Comparison of ENCODE assay signal across 8 mouse cellular contexts in the genomic region with DNA sequence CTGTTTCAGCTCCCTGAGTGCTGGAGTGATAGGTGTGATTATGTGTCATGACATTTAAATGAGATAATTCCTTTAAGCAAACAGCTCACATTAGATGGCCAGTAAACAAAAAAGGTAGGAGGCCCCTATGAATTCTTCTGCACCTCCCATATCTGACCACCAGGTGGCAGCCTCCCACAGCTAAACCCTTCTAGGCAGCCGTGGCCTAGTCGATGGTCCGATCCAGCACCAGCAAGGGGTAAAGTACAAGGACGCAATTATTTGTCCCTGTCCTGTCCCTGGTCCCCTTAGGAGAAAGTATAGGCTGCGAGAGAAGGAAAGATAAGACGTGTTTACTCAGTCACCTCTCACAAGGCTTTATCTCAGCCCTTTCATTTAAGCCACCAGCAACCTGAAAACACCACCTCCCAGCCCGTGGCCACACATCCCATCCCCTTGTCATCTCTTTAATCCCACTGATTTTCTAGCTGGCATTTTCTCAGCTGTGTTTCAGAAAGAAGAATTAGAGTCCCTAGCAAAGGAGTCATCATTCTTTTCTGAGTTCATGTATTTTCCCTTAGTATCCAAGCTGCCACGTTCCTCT. TPM values are rescaled to one million over a fixed set of nuclear protein-coding genes. Genes with fewer than 3 reads are reported as not detected.
DNase-seq lines count a peak whose midpoint lies in the region; ATAC-seq lines count a peak whose summit lies in the region.

No protein-coding gene starts in this region.

- H3K27me3 ChIP-seq in forebrain, embryonic 13.5 days = no peaks in the 10 kb centered on the region
- no peaks in the 10 kb centered on the region for H3K27me3 ChIP-seq in lung, embryonic 15.5 days

- peak; percentile 81; the same call in 1 of the 2 replicates for ATAC-seq in forebrain, embryonic 13.5 days
- ATAC-seq in lung, embryonic 15.5 days (ENCODE audit: borderline replicate concordance, extremely low read depth, low FRiP score, low TSS enrichment) = peak; percentile 72

- no peaks in the 10 kb centered on the region for H3K4me1 ChIP-seq in forebrain, embryonic 13.5 days
- no peaks in the 10 kb centered on the region for H3K4me1 ChIP-seq in lung, embryonic 15.5 days

- intact Hi-C loops in heart, postnatal 14 days (cut with DNase I) = loop anchor here (2.0 to 10.0 kb wide), 4 partner anchors 34 to 202 kb away; a partner anchor contains a TSS

- H3K4me3 ChIP-seq in forebrain, embryonic 13.5 days = no peak overlapping the region
- no peak overlapping the region for H3K4me3 ChIP-seq in lung, embryonic 15.5 days

- WGBS in forebrain, embryonic 13.5 days = 24% methylated on average over 8 of the region's 8 CpGs
- WGBS in lung, embryonic 15.5 days = 29% methylated on average over 8 of the region's 8 CpGs

- H3K27ac ChIP-seq in forebrain, embryonic 13.5 days = no peak overlapping the region
- peak overlapping the region; percentile 64; the same call in 1 of the 2 replicates for H3K27ac ChIP-seq in lung, embryonic 15.5 days

- H3K4me2 ChIP-seq in forebrain, embryonic 13.5 days = 0 out of 2 replicates have a peak overlapping the region, but pooled peaks have one; percentile 17
- H3K4me2 ChIP-seq in lung, embryonic 15.5 days = 0 out of 2 replicates have a peak overlapping the region, but pooled peaks have one; percentile 18

- H3K36me3 ChIP-seq in forebrain, embryonic 13.5 days (ENCODE audit: poor library complexity, severe bottlenecking) = no peaks in the 10 kb centered on the region
- no peaks in the 10 kb centered on the region for H3K36me3 ChIP-seq in lung, embryonic 15.5 days

- H3K9me3 ChIP-seq in forebrain, embryonic 13.5 days (replicated peaks) = no peaks in the 10 kb centered on the region
- no peaks in the 10 kb centered on the region for H3K9me3 ChIP-seq in lung, embryonic 15.5 days

- no peak overlapping the region for H3K9ac ChIP-seq in forebrain, embryonic 13.5 days
- no peak overlapping the region for H3K9ac ChIP-seq in lung, embryonic 15.5 days

- peak; percentile 48 for DNase-seq in ES-CJ7 (ENCODE audit: low read depth, low spot score)
- peak; percentile 48 for DNase-seq in c-Kit-positive CD71-positive TER-119-negative erythroid progenitor cells, embryonic 14.5 days (ENCODE audit: low read depth)
- peak; percentile 74 to 82 for DNase-seq in heart, postnatal 14 days
- DNase-seq in layer of hippocampus, adult 9-10 months (ENCODE audit: low spot score) = peak; percentile 44
- peak; percentile 80 for DNase-seq in retina, embryonic 14.5 days (ENCODE audit: low spot score)
- DNase-seq in thymus, postnatal 36 days = peak; percentile 59 to 60

RNA-seq across cellular contexts. Expression of a gene that starts 26.3 kb away (rescaled TPM):
- polyA plus RNA-seq in forebrain, embryonic 13.5 days (2015; fragmentation: Nextera tagmentation; extraction: Ambion mirVana) = 12.0 TPM in 2 replicates
- total RNA-seq in heart, postnatal 14 days (2021) = 10 to 100 TPM; 36.6 to 39.9 TPM
- polyA plus RNA-seq in lung, embryonic 15.5 days (2015; fragmentation: Nextera tagmentation; extraction: Ambion mirVana) = 14.8 and 16.5 TPM in 2 replicates
